Mouse (Mus musculus) adrenal gland, adult 18-20 months (tissue): Measurements from ENCODE around the gene Selenom. TPM values are rescaled to one million over a fixed set of nuclear protein-coding genes. Genes with fewer than 3 reads are reported as not detected.

Source experiments
- DNase-seq, 2 experiments: peaks; one replicate each; pipeline ENCODE4 v3.0.0; 2021 to 2022; ENCODE audit warnings: low spot score in 2 of 2
- total RNA-seq, 2 experiments: library from RNA; stranded (reverse); gene quantifications; 1 replicate in 1 of 2; 2 replicates in 1 of 2; pipeline ENCODE4 v1.2.3; 2021

Selenom gene
- total RNA-seq, 2 experiments from 2014 or later = 40.1 to 43.7 TPM

- DNase-seq = no peak
These were observed 15.2 kb downstream of the Selenom start for GRCm38 (mm10) chr11:3529476-3530252.

DNA sequence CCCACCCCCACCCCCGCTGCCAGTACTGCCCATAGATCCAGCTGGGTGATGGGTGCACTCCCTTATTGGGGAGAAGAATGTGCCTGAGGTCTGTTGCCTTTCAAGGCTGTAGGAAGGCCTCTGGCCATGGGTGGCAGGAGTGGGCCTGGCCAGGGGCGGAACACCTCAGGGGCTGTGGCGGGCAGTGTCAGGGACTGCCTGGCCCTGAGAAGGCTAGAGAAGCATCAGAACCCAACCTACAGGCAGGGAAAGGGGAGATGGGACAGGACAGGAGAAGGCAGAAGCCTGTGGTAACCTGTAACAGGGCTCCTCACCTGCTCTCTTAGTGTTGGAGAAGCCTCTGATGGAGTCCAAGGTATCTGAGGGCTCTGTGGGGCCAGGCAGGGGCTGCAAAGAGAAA lies 16.2 kb downstream of the Selenom start:
- DNase-seq = no peak

DNA sequence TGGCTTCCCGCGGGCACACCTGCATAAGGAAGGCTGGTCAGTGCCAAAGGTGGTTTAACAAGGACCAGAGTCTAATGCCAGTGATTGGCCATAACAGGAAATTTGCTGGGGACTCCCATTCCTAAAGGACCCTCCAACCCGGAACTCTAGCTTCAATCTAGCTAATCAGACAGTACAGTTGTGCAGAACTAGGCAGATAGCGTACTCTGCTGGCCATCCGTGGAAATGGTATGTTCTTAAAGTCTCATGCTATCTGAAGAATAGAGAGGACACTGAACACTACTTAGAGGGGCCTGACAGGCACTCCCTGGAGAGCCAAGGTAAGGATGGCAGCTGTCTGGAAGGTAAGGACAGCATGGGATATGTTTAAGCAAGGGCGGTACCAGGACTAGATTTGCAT lies 17.1 kb downstream of the Selenom start:
- DNase-seq = no peak

DNA sequence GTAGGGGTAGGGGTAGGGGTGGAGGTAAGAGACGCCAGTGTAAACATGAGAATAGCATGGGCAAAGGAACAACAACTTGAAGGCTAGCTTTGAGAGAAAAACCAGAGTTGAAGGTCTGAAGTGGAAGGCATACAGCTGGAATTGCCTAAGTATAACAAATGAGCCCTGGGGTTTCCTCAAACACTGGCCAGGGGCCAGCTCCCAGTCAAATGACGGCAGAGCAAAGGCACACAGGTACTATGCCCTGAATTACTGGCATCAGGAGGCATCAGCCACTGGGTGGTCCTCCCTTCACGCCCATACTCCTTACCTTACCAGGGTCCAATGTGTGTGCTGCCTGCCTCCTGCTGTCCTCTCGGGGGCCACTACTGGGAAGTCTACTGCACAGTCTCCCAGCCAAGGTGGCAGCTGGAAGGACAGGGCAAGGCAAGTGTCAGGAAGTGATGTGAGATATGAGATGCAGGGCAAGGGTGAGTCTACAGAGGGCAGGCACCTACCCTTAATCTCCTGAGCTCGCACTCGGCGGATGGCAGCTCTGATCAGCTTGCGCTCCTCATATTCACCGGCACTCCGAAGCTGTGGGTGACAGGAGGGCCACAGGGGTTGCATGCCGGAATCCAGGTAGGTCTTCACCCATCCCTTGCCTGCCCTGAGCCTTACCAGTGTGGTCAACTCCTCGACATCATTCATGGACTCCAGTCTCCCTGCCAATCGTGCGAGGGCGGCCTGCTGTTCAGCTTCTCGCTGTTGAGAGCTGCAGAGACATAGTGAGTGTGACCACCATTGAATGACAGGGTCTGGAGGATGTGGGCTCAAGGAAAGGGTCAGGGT lies 17.8 kb downstream of the Selenom start:
- DNase-seq = no peak

DNA sequence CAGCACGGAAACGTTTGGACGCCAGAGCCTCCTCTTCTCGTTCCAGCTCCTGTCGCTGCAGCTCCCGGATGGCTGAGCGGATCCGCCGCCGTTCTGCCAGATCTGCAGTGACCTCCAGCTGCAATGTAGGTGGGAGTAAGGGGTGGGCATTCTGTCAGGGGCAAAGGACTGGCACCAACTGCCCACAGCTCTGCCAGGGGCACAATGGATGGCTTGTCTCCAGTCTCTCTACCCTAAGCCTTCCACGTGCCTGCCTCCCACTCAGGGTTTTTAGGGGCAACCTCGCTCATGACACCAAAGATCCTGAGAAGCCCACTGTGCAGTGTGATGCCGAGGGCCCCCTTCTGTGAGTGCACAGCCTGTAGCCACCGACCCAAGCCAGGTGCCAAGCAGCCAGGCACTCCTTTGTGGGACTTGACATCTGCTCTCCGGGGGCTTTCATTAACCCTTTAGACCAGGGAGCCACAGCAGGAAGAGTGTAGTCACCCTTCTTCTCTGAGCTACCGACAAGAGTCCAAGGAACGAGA lies 19.0 kb downstream of the Selenom start:
- no peak for DNase-seq

DNA sequence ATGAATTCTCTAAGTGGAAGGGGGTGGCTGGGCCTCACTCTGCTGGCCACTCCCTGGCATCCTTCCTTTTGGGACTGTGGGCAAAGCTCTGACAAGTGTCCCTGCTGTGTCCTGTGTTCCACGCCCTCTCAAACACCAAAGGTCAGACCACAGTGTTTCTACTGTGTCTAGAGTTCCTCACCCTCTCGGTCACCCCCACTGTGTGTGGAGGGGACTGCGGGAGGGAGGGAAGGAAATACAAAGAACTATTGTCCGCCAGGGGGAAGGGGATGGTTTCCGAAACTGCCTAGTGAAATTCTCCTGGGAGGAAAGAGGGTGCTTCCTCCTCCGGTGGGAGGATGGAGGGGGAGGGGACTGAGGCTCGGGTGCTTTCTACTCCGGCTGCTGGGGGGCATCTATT lies 20.5 kb downstream of the Selenom start:
- DNase-seq = no peak

DNA sequence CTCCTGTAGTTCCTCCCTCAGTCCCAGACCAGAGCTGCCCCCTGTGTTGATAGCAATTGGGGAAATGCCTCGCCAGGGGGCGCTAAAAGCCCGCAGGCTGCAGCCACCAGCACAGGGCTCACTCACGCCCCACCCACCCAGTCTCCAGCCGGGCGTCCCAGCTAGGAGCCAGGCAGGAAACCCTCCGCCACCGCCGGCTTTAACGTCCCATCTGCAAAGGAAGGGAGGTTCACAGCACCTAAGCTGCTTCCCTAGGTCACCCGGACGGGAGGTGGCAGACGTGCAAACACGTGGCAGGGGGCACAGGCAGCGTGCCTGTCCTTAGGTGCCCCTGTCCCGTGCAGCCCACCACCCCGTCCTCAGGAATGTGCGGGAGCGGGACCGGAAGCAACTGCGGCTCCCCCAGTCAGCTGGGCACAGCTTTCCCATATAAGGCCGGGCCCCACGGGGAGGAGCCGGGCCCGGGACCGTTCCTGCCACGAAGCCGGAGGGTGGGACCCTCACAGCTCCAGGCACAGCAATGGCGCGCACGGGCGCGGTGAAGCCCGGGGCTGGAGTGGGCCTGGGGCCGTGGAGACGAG lies 21.0 kb downstream of the Selenom start:
- peak; percentile 98 to 99 for DNase-seq

DNA sequence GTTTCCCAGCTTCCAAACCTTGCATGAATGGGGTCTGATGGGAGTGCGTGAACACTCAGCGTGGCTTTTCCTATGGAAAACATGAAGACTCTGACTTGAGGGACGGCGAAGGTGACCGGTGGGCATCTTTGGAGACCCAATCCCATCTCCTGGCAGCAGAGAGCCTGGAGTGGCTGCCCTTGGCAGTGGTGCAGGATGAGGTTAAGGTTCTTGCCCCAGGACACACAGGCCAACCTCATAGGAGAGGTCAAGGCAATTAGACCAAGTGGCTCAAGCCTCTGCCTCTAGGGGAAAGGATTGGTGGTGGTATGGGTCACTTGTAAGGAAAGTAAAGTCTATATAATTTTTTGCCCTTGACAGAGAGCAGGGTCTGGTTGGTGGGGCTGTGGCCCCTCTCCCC lies 21.6 kb downstream of the Selenom start:
- peak in 1 of 2 experiments; percentile 29 for DNase-seq

DNA sequence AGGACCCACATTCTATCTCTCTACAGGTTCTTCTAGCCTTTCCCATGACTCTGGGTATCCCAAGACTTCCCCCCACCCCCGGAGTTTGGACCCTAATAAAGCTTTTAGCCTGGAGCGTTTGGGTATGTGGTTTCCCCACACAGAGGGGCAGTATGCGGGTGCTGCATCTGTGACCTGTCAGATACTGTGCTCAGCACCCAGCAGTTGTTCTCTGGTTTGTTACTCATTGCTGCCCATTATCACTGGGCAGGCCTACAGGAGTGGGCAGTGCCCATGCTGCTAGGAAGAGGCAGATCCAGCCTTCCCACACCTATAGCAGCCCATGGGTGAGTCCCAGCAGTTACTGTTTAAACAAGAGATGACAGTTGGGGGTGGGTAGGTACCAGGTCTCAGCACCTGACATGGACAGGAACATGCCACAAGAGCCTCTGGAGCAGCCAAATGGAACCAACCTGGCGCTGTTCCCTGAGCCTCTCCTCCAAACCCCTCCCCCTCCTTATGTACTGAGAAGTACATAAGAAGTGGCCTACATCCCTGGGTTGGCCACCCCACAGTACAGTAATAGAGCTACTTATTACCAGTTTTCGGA lies 22.4 kb downstream of the Selenom start:
- DNase-seq = no peak

- DNase-seq = no peak
These were observed 23.2 kb downstream of the Selenom start for GRCm38 (mm10) chr11:3537711-3538110.

GRCm38 (mm10) chr11:3538341-3538740 lies 23.9 kb downstream of the Selenom start:
- no peak for DNase-seq

GRCm38 (mm10) chr11:3539111-3539825 lies 24.8 kb downstream of the Selenom start:
- DNase-seq = peak; percentile 83 to 85

- no peak for DNase-seq
These were observed 25.3 kb downstream of the Selenom start for GRCm38 (mm10) chr11:3539826-3540196.

- DNase-seq = no peak
These were observed 26.1 kb downstream of the Selenom start, which contains the start of gene Smtn for GRCm38 (mm10) chr11:3540451-3541085. Gene Smtn, minus strand, starts transcription at chr11:3540612.

DNA sequence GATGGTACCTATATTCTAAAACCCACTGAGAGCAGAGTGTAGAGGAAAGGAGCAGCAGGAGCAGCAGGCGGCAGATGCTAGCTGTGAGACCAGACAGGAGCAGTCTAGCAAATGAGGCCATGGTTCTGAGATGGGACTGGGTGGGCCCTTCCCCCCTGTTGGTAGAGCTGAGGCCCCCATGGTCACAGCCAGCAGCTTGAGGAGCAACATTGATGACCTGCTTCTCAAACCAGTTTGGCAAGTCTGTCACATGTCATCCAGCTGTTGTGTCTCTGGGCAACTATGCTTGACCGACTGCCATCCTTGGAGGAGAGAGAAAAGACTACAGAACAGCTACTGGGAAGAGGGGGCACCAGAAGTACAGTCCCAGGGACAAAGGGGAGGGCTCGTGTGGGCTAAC lies 27.4 kb downstream of the Selenom start:
- DNase-seq = no peak

DNA sequence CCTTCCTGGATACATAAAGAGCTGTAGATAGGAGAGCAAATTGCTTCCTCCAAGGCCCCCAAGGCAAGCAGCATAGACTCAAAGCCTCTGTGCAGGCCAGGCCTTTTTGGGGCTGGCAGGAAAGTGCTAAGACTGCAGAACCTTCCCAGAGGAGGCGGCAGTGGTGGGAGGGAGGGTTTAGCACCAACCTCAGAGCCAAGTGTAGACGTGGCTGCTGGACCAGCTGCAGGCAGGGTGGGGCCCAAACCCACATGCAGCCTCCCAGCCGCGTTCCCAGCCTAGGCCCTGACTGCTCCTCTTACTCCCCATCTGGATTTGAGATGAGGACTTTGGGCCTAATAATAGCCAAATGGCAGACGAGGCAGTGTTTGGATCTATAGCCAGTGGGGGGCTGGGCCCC lies 28.5 kb downstream of the Selenom start:
- DNase-seq = no peak

GRCm38 (mm10) chr11:3544409-3544808 lies 29.9 kb downstream of the Selenom start:
- DNase-seq = no peak

DNA sequence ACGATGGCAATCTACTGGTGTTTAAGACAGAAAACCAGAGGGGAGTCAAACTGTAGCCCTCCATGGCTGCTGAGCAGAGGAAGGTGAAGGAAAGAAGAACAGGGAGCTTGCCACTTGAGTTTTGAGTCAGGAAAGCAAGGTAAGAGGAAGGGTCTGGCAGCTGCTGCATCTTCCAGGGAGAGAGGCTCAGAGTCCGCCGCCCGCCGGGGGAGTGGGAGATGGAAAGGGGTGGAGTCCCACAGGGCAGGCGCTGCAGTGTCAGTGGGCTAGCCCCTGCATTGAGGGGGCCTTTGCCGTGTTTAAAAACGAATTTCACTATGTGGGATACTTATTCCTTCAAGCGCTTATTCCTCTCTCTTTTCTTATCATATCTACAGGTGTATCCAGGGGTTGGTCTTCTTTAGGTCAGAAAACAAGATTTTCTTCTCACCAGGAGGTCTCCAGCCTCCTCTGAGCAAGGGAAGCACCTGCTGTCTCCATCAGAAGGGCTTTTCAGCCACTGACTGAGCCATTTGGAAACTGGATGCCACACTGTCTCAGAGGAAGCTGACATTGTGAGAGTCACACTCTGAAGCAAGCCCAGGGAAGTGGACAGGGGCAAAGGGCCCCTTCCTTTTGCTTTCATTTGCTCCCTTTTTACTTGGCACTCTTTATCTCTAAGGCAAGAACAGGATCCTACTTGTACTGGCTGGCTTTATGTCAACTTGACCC lies 31.2 kb downstream of the Selenom start:
- peak in 1 of 2 experiments; percentile 19 for DNase-seq

DNA sequence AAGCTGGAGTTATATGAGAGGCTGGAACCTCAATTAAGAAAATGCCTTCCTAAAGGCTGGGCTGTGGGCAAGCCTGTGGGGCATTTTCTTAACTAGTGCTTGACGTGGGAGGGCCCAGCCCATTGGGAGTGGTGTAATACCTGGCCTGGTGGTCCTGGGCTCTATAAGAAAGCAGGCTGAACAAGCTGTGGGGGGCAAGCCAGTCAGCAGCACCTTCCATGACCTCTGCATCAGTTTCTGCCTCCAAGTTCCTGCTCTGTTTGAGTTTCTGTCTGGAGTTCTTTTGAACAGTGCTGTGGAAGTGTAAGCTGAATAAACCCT lies 31.7 kb downstream of the Selenom start:
- no peak for DNase-seq

DNA sequence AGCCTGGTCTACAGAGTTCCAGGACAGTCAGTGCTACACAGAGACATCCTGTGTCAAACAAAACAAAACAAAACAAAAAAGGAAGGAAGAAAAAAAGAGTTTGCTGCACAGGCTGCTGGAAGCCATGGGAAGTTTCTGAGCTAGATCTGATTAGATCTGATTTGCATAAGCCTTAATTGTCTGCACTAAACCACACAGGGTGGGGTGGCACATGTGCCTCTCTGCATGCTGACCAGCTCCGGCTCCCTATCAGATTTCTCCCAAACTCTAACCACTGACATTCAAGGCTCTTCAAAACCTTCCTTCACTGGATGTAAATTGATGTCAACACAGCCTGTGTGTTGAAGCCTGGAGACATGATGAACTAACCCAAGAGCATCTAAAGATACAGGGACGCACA lies 32.6 kb downstream of the Selenom start:
- no peak for DNase-seq
